Mouse (Mus musculus) spleen, adult 2 months (tissue): Measurements from ENCODE around the gene Cdon. TPM values are rescaled to one million over a fixed set of nuclear protein-coding genes. Genes with fewer than 3 reads are reported as not detected.

ENCODE experiments used
- DNase-seq, 2 experiments: peaks; one replicate each; pipeline versions ENCODE4 v3.0.0 to v3.0.0-alpha.2; 2012 to 2021; ENCODE audit warnings: low spot score in 2 of 2, low read depth in 1 of 2
- H3K27ac ChIP-seq: fragments of 200-500 bp; 2 replicates; pipeline ENCODE4 v1.5.1; 2012; ENCODE audit warnings: low read length, inconsistent platforms; ENCODE audit not compliant: insufficient read depth
- H3K27me3 ChIP-seq: fragments of 200-500 bp; 2 replicates; pipeline ENCODE4 v1.6.1; 2012; ENCODE audit warnings: mild to moderate bottlenecking, moderate library complexity, low read length, inconsistent platforms; ENCODE audit not compliant: control insufficient read depth, insufficient read depth
- H3K36me3 ChIP-seq: fragments of 200-500 bp; 2 replicates; pipeline ENCODE4 v1.6.1; 2012; ENCODE audit warnings: mild to moderate bottlenecking, low read length, inconsistent platforms; ENCODE audit not compliant: control insufficient read depth, insufficient read depth
- H3K4me1 ChIP-seq: fragments of 200-500 bp; 2 replicates; pipeline ENCODE4 v1.6.1; 2011; ENCODE audit warnings: inconsistent platforms; ENCODE audit not compliant: control insufficient read depth, insufficient read depth, insufficient read length
- H3K4me3 ChIP-seq: fragments of 200-500 bp; 2 replicates; pipeline ENCODE4 v1.5.1; 2011; ENCODE audit warnings: mild to moderate bottlenecking, inconsistent platforms; ENCODE audit not compliant: insufficient read depth, insufficient read length; ENCODE audit errors: extremely low read depth
- CTCF ChIP-seq: fragments of 200-500 bp; IDR thresholded peaks from 2 replicates; pipeline ENCODE4 v1.5.1; 2011; ENCODE audit warnings: mild to moderate bottlenecking, inconsistent platforms; ENCODE audit not compliant: insufficient read depth, insufficient read length, insufficient replicate concordance; ENCODE audit errors: extremely low read depth
- POLR2A ChIP-seq: fragments of 200-500 bp; IDR thresholded peaks from 2 replicates; pipeline ENCODE4 v1.6.1; 2011; ENCODE audit warnings: low read depth, low read length, inconsistent platforms
- WGBS: fragments of 180-500 bp; shearing (Covaris S2); methylation state at CpG from one replicate; pipeline ENCODE4 v1.1.7; 2018; 5-methylcytosine and 5-hydroxymethylcytosine counted together
- polyA plus RNA-seq: library from polyadenylated mRNA; depleted of rRNA; stranded (reverse); fragments of >200 nt; gene quantifications from 2 replicates; pipeline ENCODE4 v1.2.3, GENCODE M21; 2012

Cdon gene
- polyA plus RNA-seq, 1 experiment: 2.4 TPM

DNA sequence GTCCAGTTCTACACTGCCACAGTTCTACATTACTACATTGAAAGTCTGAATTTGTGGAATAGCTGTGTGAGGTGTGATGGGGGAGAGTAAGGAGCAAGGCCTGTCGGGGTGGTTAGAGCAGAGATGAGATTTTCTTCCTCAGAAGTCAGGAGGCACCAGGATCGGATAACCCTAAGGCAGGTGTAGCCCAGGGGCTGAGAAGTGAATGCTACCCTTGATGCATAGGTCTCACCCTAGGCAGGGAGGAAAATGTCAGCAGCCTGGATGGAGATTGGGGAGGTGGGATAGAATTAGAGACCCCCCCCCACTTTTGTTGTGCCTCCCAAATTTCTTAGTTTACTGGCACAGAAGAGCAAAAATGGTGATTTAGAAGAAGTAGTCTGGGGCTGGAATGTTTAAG lies 101.3 kb downstream of the Cdon start:
- Histone ChIP-seq H3K27me3 (no peaks in the 10 kb centered on the region), H3K36me3 (no peaks in the 10 kb centered on the region), H3K27ac (no peak overlapping the region), H3K4me1 (no peaks in the 10 kb centered on the region), H3K4me3 (no peak overlapping the region)
- DNase-seq: no peak
- TF ChIP-seq POLR2A (no peak), CTCF (no peak)
- WGBS: 76% methylated on average over 2 of the region's 2 CpGs

DNA sequence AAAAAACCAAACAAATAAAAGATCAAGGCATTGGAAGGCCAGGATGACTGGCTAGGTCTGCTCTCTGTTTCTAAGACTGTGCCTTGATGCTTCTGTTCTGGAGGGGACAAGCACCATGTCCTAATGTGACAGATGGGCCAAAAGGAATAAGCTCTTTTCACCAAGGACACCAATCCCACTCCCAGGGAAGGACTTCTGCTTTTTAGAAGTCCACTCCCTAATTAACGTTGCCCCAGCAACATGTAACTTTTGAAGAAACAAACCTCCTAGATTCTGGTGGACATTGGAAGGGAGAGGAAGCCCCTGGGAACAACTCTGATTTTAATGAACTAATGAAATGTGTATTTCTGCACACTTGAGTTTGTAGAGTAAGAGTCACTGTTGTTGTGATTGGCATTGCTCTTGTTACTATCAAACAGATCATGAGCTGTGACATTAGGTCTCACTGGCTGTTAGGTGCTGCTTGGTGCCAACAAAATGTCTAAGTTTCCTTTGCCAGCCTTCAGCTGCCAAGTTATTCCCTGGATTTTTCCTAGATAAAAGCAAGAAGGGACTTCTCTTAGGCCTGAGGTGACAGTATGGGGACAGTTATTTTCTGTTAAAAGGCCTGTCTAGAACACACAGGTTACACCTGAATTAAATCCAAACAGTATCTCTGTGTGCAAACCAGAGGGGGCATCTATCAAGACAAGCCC lies 102.0 kb downstream of the Cdon start:
- Histone ChIP-seq H3K36me3 (no peaks in the 10 kb centered on the region), H3K4me3 (no peak overlapping the region), H3K27me3 (no peaks in the 10 kb centered on the region), H3K27ac (no peak overlapping the region), H3K4me1 (no peaks in the 10 kb centered on the region)
- no peak for DNase-seq
- TF ChIP-seq CTCF (no peak), POLR2A (no peak)
- 48% methylated on average over 1 of the region's 1 CpGs for WGBS

DNA sequence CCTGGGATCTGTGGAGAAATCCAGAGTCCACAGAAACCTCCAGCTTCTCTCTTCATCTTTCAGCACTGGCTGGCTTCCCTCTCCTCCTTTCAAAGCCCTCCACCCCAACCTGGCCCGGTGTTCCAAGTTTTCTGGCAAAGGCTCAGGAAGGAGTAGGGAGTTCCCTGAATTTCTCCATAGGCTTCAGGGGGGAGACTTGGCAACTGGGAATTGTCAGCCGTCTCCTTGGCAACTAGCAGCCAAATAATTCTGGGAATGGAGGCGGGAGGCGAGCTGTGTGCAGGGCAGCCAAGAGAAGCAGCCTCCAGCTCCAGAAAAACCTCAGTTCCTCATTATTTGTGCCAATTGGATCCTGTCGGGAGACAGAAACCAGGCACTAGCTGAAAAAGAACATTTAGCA lies 102.6 kb downstream of the Cdon start:
- Histone ChIP-seq H3K27ac (no peak overlapping the region), H3K27me3 (no peaks in the 10 kb centered on the region), H3K36me3 (no peaks in the 10 kb centered on the region), H3K4me3 (no peak overlapping the region), H3K4me1 (no peaks in the 10 kb centered on the region)
- 72% methylated on average over 5 of the region's 5 CpGs for WGBS
- no peak for TF ChIP-seq CTCF
- TF ChIP-seq POLR2A: no peak
- no peak for DNase-seq

DNA sequence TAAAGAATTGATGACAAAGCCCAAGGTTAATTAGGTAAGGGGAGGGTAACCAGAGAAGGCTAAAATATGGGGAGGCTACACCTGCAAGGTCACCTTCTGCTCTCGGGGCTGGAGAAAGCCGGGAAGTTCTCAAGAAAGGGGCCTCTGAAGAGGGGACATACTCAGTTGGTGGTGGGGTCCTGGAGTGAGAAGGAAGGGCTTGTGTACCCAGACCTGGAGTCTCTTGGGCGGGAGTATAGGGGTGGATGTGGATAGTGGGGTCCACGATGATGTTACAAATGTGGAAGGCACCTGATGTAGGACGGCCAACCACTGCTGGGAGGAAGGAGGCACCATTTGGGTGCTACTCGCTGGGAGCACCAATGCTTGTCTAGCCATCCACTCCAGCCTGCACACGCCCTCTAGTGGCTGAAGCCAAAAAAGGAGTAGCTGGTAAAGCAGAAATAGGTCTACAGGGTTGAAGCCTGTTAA lies 103.0 kb downstream of the Cdon start:
- WGBS: 17% methylated on average over 7 of the region's 7 CpGs

DNA sequence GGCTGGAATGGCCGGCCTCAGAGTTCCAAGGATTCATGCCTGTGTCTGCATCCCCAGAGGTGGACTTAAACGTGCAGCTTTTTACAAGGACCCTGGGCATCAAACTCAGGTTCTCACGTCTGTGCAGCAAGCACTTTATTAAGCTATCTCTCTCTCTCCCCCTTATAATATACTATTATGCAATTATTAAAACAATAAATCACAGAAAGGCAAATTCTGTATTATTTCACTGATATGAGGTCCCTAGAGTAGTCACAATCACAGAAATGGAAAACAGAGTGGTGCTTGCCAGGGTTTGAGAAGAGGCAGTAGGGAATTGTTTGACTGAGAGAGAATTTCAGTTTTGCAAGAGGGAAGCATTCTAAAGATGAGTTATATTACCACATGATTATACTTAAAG lies 108.2 kb downstream of the Cdon start:
- WGBS: 74% methylated on average over 3 of the region's 3 CpGs
- Histone ChIP-seq H3K27ac (no peak overlapping the region), H3K4me3 (no peak overlapping the region), H3K27me3 (no peaks in the 10 kb centered on the region), H3K36me3 (no peaks in the 10 kb centered on the region), H3K4me1 (no peaks in the 10 kb centered on the region)
- DNase-seq: no peak
- TF ChIP-seq POLR2A (no peak), CTCF (no peak)

More for the DNA sequence above, 103.0 kb downstream of the Cdon start:
- Histone ChIP-seq H3K4me3 (no peak overlapping the region), H3K27ac (no peak overlapping the region), H3K27me3 (no peaks in the 10 kb centered on the region), H3K36me3 (no peaks in the 10 kb centered on the region), H3K4me1 (no peaks in the 10 kb centered on the region)
- TF ChIP-seq CTCF (peak; percentile 60; the same call in 1 of the 2 replicates), POLR2A (no peak)
- DNase-seq: peak; percentile 30 to 40

DNA sequence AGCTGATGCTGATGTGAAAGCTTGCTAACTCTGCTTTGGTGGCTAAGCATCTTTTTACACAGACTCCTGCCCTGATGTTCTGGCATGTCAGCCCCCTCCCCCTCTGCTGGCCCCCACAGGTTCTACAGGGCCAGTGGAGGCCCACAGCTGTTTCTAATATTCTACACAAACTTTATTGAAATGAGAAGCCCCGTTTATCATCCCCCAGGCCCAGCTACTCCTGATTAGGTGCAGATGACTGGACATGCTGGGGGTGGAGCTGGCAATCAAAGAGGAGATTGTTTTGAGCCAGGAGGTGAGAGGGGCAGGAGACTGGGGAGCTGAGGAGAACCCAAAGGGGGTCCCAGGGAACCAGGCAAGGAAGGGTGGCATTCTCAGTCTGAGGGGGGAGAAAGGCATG lies 108.9 kb downstream of the Cdon start:
- 56% methylated on average over 1 of the region's 1 CpGs for WGBS
- Histone ChIP-seq H3K4me1 (no peaks in the 10 kb centered on the region), H3K27me3 (no peaks in the 10 kb centered on the region), H3K27ac (no peak overlapping the region), H3K36me3 (no peaks in the 10 kb centered on the region), H3K4me3 (no peak overlapping the region)
- DNase-seq: no peak
- no peak for TF ChIP-seq POLR2A
- no peak for TF ChIP-seq CTCF

DNA sequence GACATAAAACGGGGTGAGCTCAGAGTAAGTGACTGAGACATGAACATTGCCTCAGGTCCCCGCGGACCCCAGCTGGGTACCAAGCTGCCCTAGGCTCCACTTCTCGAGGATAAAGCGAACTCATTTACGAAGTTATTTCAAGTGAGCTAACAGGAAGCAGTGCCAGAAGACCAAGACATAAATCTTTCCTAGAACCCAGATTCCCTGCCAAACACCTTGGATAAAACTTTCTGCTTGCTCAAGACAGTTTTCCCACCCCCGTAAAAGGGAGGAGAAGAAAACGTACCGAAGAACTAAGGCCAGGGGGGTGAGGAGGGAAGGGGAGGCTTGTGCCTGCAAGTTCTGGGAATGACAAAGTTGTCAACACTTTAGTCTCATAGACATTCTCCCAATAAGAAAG lies 112.3 kb downstream of the Cdon start:
- no peak overlapping the region for H3K4me3 ChIP-seq
- no peak overlapping the region for H3K27ac ChIP-seq
- no peak for DNase-seq
- WGBS: 72% methylated on average over 9 of the region's 9 CpGs
- TF ChIP-seq CTCF (no peak), POLR2A (no peak)
- H3K27me3 ChIP-seq: no peaks in the 10 kb centered on the region
- no peaks in the 10 kb centered on the region for H3K4me1 ChIP-seq
- H3K36me3 ChIP-seq: no peaks in the 10 kb centered on the region

DNA sequence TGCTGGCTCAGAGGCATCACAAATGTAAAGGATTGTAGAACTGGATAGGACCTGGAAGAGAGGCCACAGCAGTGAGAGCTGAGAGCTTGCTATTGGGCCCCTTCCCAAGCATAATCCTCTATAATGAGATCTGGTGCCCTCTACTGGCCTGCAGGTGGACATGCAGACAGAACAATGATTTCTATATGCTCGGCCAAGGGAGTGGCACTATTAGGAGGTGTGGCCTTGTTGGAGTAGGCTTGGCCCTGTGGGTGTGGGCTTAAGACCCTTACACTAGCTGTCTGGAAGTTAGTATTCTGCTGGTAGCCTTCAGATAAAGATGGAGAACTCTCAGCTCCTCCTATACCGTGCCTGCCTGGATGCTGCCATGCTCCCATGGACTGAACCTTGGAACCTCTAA lies 114.2 kb downstream of the Cdon start:
- Histone ChIP-seq H3K27ac (no peak overlapping the region), H3K36me3 (no peaks in the 10 kb centered on the region), H3K4me1 (no peaks in the 10 kb centered on the region), H3K27me3 (no peaks in the 10 kb centered on the region), H3K4me3 (no peak overlapping the region)
- peak in 1 of 2 experiments; percentile 26 for DNase-seq
- WGBS: 27% methylated on average over 2 of the region's 2 CpGs
- TF ChIP-seq CTCF (peak; percentile 60; the same call in 1 of the 2 replicates), POLR2A (no peak)
